Mouse (Mus musculus): ENCODE results near the gene Resf1. TPM values are rescaled to one million over a fixed set of nuclear protein-coding genes. Genes with fewer than 3 reads are reported as not detected.
A peak's percentile ranks its signal among the peaks of the same experiment; 100 is the strongest.
"Not testable (repeated sequence)": the region's sequence is repeated elsewhere in the genome, so short reads cannot be mapped to it uniquely, and the experiment has no call there.

Gene Resf1
- total RNA-seq, 2 experiments from 2014 or later, result 25.9 to 26.0 TPM

GRCm38 (mm10) chr6:149338622-149339021, 29.4 kb downstream of the Resf1 start:
- intact Hi-C loops (cut with DNase I), result no loop called here
- DNase-seq, result no peak

DNA sequence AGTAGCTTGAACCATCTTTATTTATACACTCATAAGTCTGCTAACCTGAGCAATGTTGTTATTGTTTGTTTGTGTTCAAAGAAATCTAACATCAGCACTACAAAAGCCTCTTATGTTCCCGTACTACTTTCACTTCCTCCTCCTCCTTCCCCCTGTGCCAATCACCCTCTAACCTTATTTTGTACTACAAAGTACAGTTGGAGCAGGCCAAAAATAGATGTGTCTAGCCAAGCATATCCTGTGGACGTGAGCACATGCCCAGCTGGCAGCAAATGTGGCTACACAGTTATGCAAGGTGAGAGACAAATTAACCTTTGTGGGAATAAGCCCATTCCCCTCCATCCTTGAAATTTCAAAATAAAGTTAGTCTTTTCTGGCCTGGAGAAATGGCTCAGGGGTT, 34.6 kb downstream of the Resf1 start:
- intact Hi-C loops (cut with DNase I), result no loop called here
- DNase-seq, result no peak

- no peak for DNase-seq
- intact Hi-C loops (cut with DNase I), result no loop called here
These were observed 35.2 kb downstream of the Resf1 start for GRCm38 (mm10) chr6:149344372-149344771.

DNA sequence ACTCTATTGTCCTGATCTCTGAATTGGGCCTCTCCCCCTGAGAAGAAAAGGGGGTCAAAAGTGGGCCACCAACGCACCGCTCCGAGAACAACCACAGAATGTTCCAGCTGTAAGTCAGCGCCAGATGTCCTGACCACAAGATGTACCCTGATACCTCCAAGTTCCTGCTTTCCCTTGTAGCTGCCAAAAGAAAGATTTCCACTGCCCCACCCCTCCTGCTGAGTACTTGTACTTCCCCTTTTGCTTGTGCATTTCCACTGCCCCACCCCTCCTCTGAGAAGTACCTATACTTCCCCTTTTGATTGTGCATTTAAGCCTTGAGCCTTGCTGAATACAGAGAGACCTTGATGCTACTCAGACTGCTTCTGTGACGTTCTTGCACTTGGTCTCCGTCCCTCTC, 39.0 kb downstream of the Resf1 start:
- DNase-seq, result not testable (repeated sequence)

GRCm38 (mm10) chr6:149354826-149355495, 45.7 kb downstream of the Resf1 start:
- DNase-seq, result no peak
- intact Hi-C loops (cut with DNase I), result no loop called here

More for the DNA sequence above, 39.0 kb downstream of the Resf1 start:
- intact Hi-C loops (cut with DNase I), result not testable (repeated sequence)

GRCm38 (mm10) chr6:149355799-149356198, 46.6 kb downstream of the Resf1 start:
- DNase-seq; intact Hi-C loops (cut with DNase I): not testable (repeated sequence)

- intact Hi-C loops (cut with DNase I), result no loop called here
- DNase-seq, result no peak
These were observed 47.9 kb downstream of the Resf1 start for GRCm38 (mm10) chr6:149357155-149357554.

GRCm38 (mm10) chr6:149362533-149362932, 53.3 kb downstream of the Resf1 start:
- DNase-seq; intact Hi-C loops (cut with DNase I): not testable (repeated sequence)

DNA sequence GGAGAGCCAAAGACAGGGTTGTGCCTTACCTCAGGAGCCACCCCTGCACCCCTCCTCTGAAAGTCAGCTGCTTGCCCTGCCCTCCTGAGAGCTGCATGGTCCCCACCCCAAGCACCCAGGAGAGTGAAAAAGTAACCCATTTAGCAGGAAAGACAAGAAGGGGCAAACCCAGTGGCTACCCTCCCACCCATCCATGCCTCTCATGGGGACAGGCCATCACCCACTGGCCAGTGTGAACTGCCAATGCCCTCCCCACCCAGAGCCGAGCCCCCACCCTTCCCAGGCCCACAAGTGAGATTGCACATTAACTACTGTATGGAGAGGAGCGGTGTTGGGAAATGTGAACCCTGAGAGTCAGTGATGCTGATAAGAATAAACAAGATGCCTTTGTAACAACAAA, 56.8 kb downstream of the Resf1 start:
- intact Hi-C loops (cut with DNase I); DNase-seq: not testable (repeated sequence)

DNA sequence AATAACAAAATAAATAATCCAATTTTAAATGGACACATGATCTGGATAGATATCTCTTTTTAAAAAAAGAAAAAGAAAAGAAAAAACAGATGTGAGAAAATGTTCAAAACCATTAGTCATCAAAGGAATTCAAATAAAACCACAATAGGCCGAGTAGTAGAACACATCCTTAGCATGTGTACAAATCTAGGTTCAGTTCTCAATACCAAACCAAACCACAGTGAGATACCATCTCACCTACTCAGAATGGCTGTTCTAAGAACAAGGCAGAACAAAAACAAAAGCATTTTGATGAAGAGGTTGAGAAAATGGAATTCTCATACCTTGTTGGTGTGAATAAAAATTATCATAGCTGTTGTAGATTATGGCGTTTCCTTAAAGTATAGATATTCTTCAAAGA, 57.2 kb downstream of the Resf1 start:
- no peak for DNase-seq
- intact Hi-C loops (cut with DNase I), result no loop called here

DNA sequence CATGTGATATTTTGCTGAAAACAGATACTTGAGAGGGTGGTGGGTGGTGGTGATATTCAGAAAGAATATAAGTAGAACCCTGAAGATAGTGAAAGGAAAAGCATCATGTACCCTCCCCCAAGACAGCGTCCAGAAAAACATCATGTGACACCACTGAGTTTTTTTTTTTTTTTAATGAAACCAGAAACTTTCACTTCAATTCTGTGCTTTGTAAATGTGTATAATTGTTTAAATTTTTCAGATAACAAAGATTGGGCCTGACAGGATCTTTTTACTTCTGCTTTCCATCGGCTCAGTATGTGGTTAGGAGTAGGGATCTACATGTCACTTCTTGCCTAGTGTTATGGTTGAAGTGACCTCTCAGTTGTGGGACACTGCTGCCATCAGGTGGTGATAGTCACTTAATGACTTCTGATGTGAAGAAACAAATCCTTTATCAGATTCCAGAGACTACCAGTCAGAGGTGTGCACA, 65.8 kb downstream of the Resf1 start:
- peak; percentile 67 to 72 for DNase-seq
- intact Hi-C loops (cut with DNase I), result loop anchor here (1.0 to 5.0 kb wide), 3 partner anchors 243 to 363 kb away; no protein-coding TSS in a partner anchor

DNA sequence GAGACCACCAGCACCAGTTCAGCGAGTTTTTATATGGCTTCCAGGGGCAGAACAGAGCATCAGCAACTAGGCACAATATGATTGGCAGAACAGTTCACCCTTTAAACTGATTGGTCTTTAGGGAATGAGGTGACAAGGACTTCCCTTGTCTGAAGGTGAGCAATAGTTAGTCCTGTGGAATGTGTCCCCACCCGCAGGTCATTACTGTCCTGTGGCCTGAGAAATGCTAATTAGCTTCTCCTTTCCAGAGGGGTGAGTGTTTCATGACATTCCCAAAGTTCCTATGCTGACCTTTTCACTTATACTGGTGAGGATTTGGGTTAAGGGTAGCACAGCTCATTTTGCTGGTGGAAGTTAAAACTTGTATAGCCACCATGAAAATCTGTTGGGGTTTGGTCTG, 74.3 kb downstream of the Resf1 start:
- intact Hi-C loops (cut with DNase I), result no loop called here
- no peak for DNase-seq

Other genes with a start within 250 kb of the Resf1 start
- 10 to 100 TPM; 15.7 to 17.5 TPM for gene Dennd5b, start 207.7 kb upstream of the Resf1 start, total RNA-seq (2021)
- gene Gm10203, start 179.2 kb upstream of the Resf1 start, total RNA-seq (2021), result not detected
- 10 to 100 TPM; 25.7 to 33.1 TPM for gene Etfbkmt, start 169.6 kb upstream of the Resf1 start, total RNA-seq (2021)
- 10 to 100 TPM; 19.5 to 27.7 TPM for gene Amn1, start 120.7 kb upstream of the Resf1 start, total RNA-seq (2021)
- gene Bicd1, start 99.5 kb downstream of the Resf1 start, total RNA-seq (2021), result 1 to 10 TPM; 4.0 to 4.7 TPM

Data from heart, postnatal 36 days (tissue).